Mouse (Mus musculus) layer of hippocampus, postnatal 14 days (tissue): ENCODE data around the gene C1qtnf3. TPM values are rescaled to one million over a fixed set of nuclear protein-coding genes. Genes with fewer than 3 reads are reported as not detected.

ENCODE experiments used
- DNase-seq, 2 experiments: peaks; one replicate each; pipeline ENCODE4 v3.0.0; 2021 to 2022; ENCODE audit warnings: low spot score in 2 of 2, mixed read lengths in 1 of 2
- long read RNA-seq, 2 experiments: library from polyadenylated mRNA; stranded (forward); transcript quantifications; one replicate each; pipeline ENCODE4 v2.0.0; 2021
- total RNA-seq, 2 experiments: library from RNA; stranded (reverse); gene quantifications; 2 replicates each; pipeline ENCODE4 v1.2.3; 2021

Gene C1qtnf3
- under 1 TPM in 1 of 2 experiments, not detected in 1; 0.53 TPM for total RNA-seq
- long read RNA-seq, experiment 1: 0 reads
- long read RNA-seq, experiment 2, partial matches to known transcripts: 0 of 1 reads
- long read RNA-seq, experiment 2, other reads (novel, unspliced or antisense): 0 of 1 reads

GRCm38 (mm10) chr15:10951951-10952759 is at the start of gene C1qtnf3:
Gene C1qtnf3 (plus strand): TSS chr15:10952332.
- no peak for DNase-seq

GRCm38 (mm10) chr15:10902360-10902759 is 49.8 kb upstream of the C1qtnf3 start:
- no peak for DNase-seq

GRCm38 (mm10) chr15:10916611-10917311 is 35.4 kb upstream of the C1qtnf3 start:
- DNase-seq: no peak

- DNase-seq: no peak
These were observed 34.8 kb upstream of the C1qtnf3 start for GRCm38 (mm10) chr15:10917312-10917660.

- no peak for DNase-seq
These were observed 31.9 kb upstream of the C1qtnf3 start for GRCm38 (mm10) chr15:10920212-10920611.

- DNase-seq: peak; percentile 6 to 12
These were observed 31.1 kb upstream of the C1qtnf3 start for GRCm38 (mm10) chr15:10921064-10921463.

- no peak for DNase-seq
These were observed 30.1 kb upstream of the C1qtnf3 start for GRCm38 (mm10) chr15:10922061-10922460.

GRCm38 (mm10) chr15:10922570-10922969 is 29.6 kb upstream of the C1qtnf3 start:
- DNase-seq: peak in 1 of 2 experiments; percentile 5

- no peak for DNase-seq
These were observed 28.8 kb upstream of the C1qtnf3 start for GRCm38 (mm10) chr15:10923076-10923995.

GRCm38 (mm10) chr15:10927325-10927724 is 24.8 kb upstream of the C1qtnf3 start:
- no peak for DNase-seq

- no peak for DNase-seq
These were observed 23.4 kb upstream of the C1qtnf3 start for GRCm38 (mm10) chr15:10928633-10929270.

GRCm38 (mm10) chr15:10933930-10934329 is 18.2 kb upstream of the C1qtnf3 start:
- DNase-seq: no peak

- DNase-seq: no peak
These were observed 11.7 kb upstream of the C1qtnf3 start for GRCm38 (mm10) chr15:10940148-10941108.

GRCm38 (mm10) chr15:10941901-10942300 is 10.2 kb upstream of the C1qtnf3 start:
- no peak for DNase-seq

GRCm38 (mm10) chr15:10947852-10948251 is 4.3 kb upstream of the C1qtnf3 start:
- no peak for DNase-seq

- DNase-seq: no peak
These were observed 701 bp downstream of the C1qtnf3 start for GRCm38 (mm10) chr15:10952760-10953305.

- no peak for DNase-seq
These were observed 1.3 kb downstream of the C1qtnf3 start for GRCm38 (mm10) chr15:10953465-10953864.

GRCm38 (mm10) chr15:10954381-10955016 is 2.4 kb downstream of the C1qtnf3 start:
- DNase-seq: no peak

- no peak for DNase-seq
These were observed 3.0 kb downstream of the C1qtnf3 start for GRCm38 (mm10) chr15:10955156-10955555.
